Mouse (Mus musculus) spleen, postnatal 14 days (tissue): ENCODE measurements around the gene Tnnt3.

ENCODE experiments used
- DNase-seq, 2 experiments: peaks; one replicate each; pipeline ENCODE4 v3.0.0; 2021 to 2022; ENCODE audit warnings: low spot score in 2 of 2

Gene Tnnt3

GRCm38 (mm10) chr7:142476795-142477452 is 21.7 kb upstream of the Tnnt3 start:
- no peak for DNase-seq

- no peak for DNase-seq
Measured at GRCm38 (mm10) chr7:142478001-142478400, 20.6 kb upstream of the Tnnt3 start.

GRCm38 (mm10) chr7:142478574-142478973 is 20.1 kb upstream of the Tnnt3 start:
- no peak for DNase-seq

- no peak for DNase-seq
Measured at GRCm38 (mm10) chr7:142479307-142479706, 19.3 kb upstream of the Tnnt3 start.

GRCm38 (mm10) chr7:142479886-142480285 is 18.8 kb upstream of the Tnnt3 start:
- DNase-seq = no peak

DNA sequence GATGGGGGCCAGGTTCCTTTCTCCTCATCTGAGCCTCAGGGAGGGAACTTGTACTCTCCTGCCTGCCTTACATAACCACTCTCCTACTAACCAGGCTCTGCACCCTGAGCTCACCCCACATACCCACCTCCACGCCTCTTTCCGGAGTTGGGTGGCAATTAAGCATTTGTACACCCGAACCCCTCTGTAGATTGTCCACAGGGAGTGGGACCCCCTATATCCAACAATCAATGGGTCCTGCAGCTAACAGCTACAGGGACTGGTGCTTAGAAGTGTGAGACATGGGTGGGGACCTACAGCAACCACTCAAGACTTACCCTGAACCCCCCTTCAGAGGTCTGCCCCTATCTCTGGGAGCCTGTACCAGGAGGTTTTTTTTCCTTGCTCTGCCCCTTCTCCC is 18.0 kb upstream of the Tnnt3 start:
- DNase-seq = no peak

- no peak for DNase-seq
Measured at GRCm38 (mm10) chr7:142481186-142481567, 17.5 kb upstream of the Tnnt3 start.

DNA sequence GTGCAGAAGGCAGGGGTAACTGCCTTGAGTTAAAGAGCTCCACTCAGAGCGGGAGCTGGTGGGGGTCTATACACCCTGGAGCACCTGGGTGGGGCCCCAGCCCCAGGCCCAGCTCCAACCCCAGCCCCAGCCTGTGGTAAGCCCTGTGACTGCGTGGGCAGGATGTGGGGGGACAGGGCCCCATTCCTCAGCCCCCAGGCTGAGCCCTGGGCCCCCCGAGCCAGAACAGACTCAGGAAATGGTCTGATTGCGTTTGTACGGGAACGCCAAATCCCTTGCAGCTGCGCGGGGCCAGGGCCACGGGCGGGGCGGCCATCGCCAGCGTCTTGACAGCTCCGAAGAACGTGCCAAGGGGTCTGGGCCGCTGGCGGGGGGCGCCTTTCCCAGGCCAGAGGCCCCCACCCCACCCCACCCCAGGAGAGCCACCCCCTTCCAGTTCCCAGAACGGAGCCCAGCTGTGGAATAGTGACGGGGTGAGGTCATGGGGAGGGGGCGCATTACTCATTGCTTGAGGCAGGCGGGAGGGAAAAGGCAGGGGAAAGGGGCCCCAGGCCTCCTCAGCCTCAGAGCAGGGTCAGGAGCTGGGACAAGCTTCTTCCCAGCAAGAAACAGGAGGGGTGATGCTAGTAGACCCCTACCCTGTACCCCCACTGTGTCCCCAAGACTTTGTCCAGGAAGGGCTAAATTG is 16.9 kb upstream of the Tnnt3 start:
- DNase-seq = no peak

DNA sequence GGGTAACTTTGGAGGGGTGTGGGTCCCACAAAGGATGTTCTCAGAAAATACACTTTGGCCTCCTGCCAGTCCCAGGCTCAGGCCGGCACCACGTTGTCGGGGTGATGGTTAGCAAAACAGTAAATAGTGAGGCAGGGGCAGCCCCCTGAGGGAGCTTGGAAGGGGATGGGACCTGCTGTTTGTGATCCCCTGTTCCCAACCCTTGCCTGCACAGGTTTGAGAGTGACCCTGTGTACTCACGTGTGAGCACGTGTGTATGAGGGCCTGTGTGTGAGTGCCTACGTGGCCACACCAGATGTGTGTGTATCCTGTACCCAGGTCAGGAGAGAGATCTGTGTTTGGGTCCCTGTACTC is 16.4 kb upstream of the Tnnt3 start:
- no peak for DNase-seq

GRCm38 (mm10) chr7:142483136-142483535 is 15.5 kb upstream of the Tnnt3 start:
- DNase-seq = no peak

DNA sequence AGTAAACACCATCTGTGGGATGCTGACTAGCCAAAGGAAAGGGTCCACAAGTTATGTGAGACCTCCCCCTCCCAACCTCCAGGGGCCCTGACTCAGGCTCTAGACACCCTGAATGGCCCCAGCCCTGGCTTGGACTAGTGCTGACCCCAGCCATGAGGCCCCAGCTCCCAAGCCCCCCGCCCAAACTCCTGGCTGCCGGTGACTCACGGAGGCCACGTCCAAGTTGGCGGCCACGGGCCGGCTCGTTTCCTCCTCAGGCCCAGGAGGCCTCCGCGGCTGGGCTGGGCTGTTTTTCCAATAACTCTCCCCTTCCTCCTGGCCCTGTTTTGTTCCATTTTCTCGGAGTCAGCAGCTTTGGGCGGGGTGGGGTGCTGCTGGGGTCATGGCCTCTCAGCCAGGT is 13.9 kb upstream of the Tnnt3 start:
- no peak for DNase-seq

- DNase-seq = no peak
Measured at GRCm38 (mm10) chr7:142486751-142487162, 11.9 kb upstream of the Tnnt3 start.

DNA sequence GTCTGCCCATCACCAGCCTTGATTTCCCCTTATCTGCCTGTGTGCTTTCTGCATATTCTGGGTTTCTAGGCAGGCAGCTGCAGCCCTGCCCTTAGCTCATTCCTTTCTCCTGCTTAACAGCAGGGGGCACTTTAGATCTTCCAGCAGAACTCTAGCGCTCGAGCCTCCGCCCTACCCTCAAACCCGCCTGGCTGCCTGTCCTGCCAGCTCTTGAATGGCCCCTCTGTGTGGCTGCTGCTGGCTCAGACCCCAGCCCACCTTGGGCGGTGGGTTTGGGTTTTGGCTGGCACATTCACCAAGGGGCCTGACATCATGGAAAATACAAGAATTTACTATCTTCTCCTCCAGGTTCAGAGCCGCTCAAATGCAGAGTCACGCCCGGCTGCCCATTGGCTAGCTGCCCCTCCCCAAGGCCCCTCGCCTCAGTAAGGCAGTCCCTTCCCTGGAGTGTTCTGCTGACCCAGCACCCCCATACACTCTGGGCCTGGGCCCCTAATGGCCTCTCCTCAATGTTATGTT is 11.2 kb upstream of the Tnnt3 start:
- no peak for DNase-seq

- DNase-seq = no peak
Measured at GRCm38 (mm10) chr7:142488053-142488452, 10.6 kb upstream of the Tnnt3 start.

DNA sequence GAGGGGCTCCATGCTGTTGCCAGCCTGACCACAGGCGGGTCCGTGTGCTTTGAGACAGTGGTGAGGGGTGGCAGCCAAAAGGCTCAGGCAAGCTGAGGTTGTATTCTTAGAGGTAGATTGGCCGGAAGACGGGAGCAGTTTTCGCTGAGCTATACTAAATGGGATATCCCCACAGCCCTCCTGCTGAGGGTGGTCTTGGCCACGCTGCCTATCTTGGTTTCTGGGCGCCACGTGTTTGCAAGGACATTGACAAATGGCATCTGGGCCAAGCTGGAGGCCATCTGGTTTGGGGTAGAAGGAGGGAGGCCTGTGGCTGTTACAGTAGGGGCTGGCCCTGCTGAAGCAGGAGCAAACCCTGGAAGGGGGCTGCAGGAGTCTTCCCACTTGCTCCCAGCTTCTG is 5.1 kb upstream of the Tnnt3 start:
- DNase-seq = no peak

GRCm38 (mm10) chr7:142496158-142496557 is 2.5 kb upstream of the Tnnt3 start:
- DNase-seq = no peak

- no peak for DNase-seq
Measured at GRCm38 (mm10) chr7:142496800-142497199, 1.8 kb upstream of the Tnnt3 start.

GRCm38 (mm10) chr7:142497775-142498174 is 861 bp upstream of the Tnnt3 start:
- DNase-seq = no peak

DNA sequence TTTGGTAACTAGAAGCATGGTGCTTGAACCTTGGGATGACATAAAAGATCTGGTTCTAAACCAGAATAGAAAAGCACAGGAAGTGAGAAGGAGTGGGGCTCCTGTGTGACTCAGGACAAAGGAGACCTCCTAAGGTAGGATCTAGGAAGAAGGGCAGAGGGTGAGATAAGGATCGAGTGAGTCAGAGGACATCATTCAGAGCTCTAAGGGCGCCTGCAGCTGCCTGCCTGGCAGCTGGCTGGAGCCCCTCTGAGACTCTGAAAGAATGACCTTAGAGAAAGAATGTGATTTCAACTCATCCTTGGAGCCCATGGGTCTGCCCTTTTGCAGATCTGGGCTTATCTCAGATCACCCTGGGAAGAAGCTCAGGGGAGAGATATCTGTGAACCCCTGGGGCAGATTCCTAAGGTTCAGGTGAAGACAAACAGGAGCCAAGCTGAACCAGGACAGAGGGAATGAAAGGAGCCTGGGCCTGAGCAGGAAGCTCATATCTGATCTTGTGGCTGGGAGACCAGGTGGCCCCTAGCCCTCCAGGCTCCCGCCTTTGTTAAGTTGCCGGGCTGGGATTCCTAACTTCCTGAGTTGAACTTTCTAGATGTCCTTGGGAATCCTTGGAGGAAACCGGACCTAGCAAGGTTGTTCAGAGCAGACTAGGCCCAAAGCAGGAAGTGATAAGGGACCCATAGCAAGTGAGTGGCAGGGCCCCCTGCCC is 530 bp downstream of the Tnnt3 start:
- DNase-seq = no peak

GRCm38 (mm10) chr7:142500032-142500431 is 1.4 kb downstream of the Tnnt3 start:
- DNase-seq = no peak

GRCm38 (mm10) chr7:142503206-142503605 is 4.6 kb downstream of the Tnnt3 start:
- no peak for DNase-seq

DNA sequence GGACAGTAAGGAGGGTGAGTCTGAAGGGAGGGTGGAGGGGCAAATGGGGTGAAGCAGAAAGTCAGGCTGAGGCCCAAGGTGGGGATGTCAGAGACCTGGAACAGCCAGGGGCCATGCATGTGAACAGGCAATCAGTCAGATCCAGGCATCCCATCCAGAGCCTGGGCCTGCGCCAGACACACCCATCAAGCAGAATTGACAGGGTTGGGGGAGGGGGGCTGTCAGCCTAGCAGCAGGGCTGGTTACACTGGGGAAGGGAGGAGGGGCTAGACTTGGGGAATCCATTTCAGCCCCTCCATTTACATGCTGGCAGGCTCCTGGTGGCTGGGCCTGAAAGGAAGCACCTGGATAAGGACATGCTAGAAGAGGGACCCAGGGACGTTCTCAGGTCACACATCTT is 7.3 kb downstream of the Tnnt3 start:
- DNase-seq = no peak

DNA sequence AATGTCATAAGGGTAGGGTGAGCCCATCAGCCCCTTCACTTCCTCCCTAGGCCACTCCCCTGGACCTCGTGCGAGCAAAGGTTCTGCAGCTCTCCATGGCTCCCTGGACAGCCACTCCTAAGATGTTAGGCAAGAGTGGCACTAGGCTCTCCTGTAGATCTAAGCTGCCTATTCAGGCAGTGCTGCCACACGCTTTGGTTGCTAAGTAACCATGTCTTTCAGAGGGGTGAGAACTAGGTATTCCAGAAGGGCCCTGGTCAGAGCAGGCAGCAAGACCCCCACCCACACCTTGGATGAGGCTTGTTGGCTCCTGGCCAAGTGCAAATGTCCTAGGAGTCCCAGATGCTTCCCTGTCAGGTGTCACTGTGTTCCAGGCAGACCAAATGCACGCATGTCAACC is 7.9 kb downstream of the Tnnt3 start:
- no peak for DNase-seq
